Mouse (Mus musculus): ENCODE results near the gene Mettl16.

The Mettl16 gene

DNA sequence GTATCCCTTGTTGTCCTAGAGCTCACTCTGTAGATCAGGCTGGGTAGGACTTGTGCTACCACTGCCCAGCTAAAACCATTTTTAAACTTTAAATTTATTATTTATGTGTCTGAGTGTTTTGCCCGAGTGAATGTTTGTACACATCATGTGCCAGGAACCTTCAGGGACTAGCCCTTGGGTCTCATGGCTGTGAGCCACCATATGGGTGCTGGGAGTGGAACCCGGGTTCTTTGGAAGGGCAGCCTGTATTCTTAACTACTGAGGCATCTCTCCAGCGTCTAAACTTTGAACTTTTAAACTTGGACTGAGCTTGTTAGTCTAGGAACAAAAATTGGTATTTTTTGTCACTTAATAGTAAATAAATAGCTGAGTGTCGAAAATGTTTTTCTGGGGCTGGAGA is 22.2 kb downstream of the Mettl16 start:
- no peak for DNase-seq (ENCODE audit: low spot score)

DNA sequence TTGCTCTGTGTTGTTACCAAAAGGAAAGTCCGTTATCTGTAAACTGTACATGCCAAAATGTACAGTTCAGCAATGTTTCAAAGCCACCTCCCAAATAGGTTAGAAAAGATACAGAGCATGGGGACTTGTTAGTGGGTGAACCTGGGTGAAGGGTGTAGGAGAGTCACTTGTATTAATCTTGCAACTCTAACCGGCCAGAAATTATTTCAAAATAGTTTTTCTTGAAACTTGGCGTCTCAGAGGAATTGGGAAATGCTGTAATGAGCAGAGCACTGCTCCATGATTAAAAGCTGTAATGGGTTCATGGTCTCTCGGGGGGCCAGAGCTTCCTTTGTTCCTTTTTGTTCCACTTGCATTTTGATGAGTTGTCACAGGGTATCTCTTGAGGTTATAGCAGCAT is 30.0 kb downstream of the Mettl16 start:
- no peak for DNase-seq (ENCODE audit: low spot score)

DNA sequence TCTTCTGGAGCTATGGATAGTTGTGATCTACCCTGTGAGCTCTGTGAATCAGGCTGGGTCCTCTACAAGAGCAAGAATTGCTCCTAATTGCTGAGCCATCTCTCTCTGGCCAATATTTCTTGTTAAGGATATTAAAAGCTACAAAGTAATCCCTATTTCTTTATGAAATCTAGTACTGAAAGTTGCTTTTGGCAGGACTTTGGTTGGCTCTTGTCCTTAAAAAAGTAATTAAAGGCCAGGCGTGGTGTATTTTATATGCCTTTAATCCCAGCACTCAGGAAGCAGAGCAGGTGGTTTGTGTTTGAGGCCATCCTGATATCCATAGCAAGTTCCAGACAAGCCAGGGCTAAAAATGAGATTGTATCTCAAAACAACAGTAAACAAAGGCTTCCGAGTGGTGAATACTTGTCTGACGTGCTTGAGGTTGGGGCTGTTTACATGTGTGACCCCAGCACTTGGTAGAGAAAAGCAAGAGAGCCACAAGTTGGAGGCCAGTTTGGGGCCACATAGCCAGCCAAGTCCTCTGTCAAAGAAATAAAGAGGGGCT is 33.5 kb downstream of the Mettl16 start:
- no peak for DNase-seq (ENCODE audit: low spot score)

DNA sequence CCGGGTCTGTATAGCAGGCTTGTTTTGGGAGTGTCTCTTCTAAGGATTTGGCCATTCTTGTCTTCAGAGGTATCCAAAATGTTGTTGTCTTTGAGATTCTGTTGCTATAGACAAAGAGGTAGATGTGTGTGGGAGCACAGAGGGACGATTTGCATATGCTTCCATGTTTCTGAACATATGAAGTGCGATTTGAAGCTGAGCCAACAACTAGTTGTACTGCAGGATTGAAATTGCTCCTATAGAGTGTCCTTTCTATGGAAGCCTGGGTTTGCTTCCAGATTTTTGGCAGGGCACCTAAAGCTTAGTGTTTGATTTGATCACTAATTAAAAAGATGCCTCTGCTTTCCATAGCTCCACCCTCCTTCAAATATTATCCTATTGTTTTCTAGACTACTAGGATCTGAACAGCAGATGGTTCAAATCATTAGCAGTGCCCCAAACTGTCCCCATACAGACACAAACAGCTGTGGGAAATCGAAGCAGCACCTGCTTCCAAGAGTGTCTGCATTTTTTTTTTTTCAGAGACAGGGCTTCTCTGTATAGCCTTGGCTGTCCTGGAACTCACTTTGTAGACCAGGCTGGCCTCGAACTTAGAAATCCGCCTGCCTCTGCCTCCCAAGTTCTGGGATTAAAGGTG is 36.7 kb downstream of the Mettl16 start:
- no peak for DNase-seq (ENCODE audit: low spot score)

DNA sequence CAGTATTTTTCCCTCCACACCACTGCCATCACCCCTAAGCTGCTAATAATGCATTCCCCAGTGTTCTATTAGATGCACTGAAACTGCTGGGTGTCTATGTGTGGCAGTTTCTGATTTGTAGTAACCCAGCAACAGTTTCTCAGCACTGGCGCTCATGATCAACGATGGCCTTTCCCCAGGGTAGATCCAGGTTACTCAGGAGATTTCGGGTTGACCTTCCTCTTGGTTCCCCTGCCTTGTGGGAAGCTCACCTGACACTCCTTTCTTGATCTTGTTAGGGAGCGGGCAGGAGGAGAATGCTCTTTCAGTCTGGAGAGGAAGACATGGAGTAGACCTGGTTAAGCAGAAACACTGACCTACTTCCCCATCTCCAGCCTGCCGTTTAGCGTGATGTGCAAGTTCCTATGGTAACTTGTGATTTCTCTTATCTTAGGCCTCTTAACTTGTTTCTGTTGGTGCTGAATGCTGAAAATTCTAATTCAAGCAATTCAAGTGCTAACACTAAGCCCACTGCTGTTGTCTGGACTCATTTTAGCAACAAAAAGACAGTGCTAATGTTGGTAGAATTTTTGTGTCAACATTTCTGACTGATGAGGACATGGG is 37.7 kb downstream of the Mettl16 start:
- no peak for DNase-seq (ENCODE audit: low spot score)

DNA sequence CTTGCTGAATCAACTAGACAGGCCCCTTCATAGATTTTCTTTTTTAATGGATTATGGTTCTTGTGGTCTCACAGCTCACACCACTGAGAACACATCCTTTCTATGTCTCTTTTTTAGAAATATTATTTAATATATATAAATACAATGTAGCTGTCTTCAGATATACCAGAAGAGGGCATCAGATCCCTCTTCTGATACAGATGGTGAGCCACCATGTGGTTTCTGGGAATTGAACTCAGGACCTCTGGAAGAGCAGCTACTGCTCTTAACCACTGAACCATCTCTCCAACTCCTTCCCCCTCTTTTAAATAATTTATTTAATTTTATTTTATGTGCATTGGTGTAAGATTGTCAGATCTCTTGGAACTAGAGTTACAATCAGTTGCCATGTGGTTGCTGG is 39.5 kb downstream of the Mettl16 start:
- DNase-seq (ENCODE audit: low spot score) = no peak

DNA sequence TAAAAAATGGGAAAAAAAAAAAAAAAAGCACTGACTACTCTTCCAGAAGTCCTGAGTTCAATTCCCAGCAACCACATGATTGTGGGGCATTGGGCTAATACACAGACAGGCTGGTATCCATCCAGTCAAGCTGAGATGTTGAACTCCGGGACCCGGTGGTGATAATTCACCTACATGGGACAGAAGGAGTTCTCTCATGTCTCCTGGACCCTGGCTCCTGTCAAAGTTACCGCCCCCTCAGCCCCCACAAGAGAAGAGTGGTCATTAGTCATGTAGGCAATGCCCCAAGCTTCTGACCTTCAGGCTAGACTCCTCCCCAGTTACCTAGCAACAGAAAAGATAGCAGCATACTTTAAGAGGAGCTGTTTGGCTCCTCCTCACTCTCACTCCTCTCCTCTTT is 40.4 kb downstream of the Mettl16 start:
- peak; percentile 28 for DNase-seq (ENCODE audit: low spot score)

DNA sequence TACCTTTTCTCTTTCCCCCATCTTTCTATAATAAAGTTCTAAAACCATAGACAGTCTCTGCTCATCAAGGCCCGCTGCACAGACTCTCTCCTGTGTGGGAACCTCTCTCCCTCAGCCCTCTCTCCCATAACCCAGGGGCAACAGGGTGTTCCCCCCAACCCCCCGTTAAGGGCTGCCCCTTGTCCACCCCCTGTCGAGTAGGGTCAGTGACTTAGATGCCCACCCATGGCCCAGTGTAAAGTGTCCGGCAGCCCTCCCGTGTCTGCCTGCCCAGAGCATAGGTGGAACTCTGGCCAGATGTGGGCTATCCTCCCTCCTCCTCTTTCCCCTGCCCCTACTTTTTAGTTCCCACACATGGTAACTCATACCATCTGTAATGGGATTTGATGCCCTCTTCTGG is 40.9 kb downstream of the Mettl16 start:
- no peak for DNase-seq (ENCODE audit: low spot score)

DNA sequence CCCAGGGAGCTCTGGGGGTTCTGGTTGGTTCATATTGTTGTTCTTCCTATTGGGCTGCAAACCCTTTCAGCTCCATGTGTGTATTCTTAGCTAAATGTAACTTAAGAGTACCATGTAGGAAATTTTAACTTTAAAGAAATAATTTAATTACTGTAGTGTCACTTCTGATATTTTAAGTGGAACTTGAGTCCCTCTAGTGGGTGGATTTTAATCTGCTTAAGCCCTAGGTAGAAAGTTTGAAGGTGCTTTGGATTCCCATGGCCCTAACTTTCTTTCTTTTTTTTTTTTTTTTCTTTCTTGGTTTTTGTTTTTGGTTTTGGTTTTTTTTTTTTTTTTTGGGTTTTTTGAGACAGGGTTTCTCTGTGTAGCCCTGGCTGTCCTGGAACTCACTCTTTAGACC is 45.2 kb downstream of the Mettl16 start:
- no peak for DNase-seq (ENCODE audit: low spot score)

DNA sequence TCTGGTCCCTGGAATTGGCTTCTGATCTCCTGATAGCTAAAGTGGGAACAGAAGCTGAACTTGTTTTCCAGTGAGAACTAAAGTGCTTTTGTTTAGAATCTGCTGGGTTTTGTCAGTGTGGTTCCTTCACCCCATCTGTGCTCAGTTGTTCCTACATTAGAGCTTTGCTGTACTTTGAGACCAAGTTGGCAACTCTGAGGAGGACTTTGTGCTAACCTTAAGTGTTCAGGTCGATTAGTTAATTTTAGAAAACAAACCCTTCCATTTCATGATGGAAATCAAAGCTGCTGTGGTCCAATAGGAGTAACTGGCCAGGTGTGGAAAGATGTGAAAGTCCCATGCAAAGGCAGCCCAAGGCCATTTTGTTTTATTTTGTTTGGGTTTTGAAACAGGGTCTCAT is 50.3 kb downstream of the Mettl16 start:
- DNase-seq (ENCODE audit: low spot score) = no peak

DNA sequence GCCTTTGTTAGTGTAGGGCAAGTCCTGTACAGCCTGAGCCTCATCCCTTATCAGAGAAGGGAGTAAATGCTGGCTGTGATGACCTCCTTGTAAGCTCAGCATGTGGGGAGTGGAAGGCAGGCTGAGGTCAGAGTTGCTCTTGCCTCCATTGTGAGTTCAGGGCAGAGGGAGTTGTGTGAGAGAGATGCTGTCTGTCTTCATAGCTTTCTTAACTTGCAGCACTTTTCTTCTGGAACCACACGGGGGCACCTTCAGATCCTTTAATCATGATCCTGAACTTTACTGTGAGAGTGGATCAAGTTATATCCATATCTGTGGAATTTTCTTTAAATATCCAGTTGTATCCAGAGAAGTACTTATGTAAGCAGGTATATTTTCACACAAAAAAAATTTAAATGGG is 50.8 kb downstream of the Mettl16 start:
- peak; percentile 23 for DNase-seq (ENCODE audit: low spot score)

DNA sequence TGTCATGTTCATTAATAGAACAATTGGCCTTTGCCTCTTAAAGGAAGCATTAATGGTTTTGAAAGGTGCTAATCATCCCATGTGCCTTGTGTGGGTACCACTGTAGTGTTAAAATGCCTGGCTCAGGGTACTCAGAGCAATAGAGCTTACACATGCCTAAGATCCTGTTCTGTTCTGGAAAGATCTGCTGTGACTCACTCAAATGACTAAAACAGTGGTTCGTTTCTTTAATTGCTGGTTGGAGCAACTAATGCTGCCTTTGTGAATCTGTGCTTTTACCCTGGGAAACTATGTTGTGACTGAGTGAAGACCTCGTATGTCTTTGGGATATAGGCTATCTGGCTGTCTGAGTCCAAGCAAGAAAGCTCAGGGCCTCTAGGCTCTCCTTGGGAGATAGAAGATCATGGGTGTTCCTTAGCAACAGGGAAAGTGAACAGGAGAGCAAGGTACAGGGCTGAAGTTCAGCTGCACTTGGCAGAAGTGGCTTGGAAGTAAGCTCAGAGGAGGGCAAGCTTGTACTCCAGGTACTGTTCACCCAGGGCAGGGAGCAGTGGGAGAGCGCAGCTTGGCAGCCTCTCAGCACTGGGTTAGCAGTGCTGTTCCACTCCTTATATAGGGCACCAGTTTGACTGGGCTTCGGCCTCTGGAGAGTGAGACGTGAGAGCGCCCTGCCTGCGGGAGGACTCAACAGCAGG is 52.3 kb downstream of the Mettl16 start:
- no peak for DNase-seq (ENCODE audit: low spot score)

DNA sequence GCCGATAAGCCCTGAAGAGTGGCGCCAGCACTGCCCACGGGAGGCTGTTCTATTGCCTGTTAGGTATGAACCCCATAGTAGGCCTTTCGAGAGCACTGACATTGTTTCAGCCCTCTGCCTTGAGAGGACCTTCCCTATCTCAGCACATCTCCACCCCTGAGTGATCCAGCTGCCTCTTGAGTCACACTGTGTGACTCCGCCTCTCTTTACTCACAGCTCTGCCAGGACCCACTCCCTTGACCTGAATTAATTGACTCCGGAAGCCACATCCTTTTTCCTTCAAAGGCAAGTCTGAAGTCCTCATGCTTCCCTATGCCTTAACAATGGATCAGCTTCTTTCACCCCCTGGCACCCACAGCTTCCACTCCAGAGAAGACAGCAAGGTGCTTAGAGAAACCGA is 55.5 kb downstream of the Mettl16 start:
- DNase-seq (ENCODE audit: low spot score) = no peak

DNA sequence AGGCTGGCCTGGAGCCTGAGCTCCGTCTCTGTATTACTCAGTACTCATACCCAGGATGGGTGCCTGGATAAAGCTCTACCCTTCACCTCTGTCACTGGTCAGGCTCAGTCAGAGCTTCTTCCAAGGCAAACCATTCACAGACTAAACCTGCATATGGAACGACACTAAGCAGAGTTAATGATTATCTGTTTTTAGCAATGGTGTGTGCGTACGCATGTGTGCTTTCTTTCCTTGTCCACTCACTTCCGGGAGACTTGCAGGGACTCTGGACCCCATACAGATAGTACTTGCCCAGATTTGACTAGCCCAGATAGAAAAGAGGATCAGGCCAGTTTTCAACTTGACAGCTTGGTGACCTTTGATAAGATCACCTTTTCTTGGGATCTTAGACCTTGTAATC is 56.1 kb downstream of the Mettl16 start:
- DNase-seq (ENCODE audit: low spot score) = no peak

DNA sequence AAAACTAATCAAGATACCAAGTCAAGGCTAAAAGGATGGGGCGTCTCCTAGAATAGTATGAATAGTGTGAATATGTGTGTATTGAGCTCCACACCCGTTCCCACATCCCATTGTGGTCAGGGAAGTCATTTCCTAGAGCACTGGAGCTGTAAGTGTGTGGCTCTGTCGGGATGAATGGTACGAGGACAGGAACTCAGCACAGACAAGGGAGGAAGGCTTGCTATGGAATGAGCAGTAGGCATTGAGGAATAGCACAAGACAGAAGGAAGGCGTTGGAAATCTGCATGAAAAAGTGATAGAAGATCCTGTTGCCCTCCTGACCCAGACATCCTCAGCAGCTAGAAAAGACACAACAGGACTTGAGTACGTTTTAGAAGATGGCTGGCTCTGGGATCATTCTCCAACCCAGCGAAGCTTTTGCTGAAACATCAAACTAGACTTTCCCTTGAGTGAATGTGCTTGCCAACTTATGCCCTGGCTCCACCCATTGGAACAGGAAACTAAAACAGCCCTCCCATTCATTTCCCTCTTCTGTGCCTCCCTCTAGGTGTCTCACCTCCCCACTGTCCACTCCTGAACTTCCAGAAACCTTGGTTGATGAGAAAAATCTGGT is 57.3 kb downstream of the Mettl16 start:
- no peak for DNase-seq (ENCODE audit: low spot score)

DNA sequence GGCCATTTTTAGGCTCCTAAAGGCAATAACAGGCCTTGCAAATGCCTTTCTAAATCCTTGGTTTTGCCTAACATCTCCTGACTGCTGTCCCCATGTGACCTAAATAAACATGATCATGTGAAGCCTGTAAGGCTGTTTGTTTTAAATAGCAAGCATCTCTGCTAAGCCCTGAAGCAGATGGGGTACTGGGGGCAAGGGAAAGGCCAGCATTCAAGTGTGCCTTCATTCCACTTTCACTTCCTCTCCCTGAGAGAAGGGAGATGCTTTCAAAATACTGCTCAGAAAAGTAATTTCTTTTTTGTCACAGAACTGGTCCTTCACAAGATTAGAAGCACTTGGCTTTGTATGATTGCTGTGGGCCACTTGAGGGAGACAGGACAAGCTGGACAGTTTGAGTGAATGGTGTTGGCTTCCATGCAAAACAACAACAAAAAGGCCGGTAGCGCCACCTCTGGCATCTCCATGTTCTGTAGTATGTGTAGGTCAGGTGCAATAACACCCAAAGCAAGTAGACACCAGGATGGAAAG is 57.8 kb downstream of the Mettl16 start:
- no peak for DNase-seq (ENCODE audit: low spot score)

DNA sequence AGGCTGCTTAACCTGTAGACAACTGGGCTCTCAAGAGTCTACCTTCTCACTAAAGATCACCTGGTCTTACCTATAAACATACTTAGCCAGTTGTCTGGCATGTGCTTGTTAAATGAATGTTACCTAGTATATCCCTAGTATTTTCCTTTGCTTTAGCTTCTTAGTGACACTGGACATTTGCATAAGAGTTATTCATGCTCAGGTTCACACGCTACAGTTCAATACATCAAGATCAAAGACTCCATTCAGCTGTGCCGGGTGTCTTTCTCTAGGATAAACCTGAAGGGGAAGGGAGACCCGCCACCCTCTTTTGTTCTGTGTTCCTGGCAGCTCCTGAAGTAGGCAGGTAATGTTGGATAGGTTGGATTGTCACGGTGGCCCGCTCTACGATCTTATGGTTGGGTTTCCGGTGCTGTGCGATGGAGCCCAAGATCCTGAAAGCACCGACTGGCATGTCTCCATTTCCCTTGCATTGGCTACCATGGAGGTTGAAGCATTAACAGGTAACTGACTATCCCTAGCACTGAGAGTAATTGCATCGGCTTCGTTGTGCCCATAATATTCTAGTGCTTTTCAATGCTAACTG is 58.4 kb downstream of the Mettl16 start:
- DNase-seq (ENCODE audit: low spot score) = no peak

DNA sequence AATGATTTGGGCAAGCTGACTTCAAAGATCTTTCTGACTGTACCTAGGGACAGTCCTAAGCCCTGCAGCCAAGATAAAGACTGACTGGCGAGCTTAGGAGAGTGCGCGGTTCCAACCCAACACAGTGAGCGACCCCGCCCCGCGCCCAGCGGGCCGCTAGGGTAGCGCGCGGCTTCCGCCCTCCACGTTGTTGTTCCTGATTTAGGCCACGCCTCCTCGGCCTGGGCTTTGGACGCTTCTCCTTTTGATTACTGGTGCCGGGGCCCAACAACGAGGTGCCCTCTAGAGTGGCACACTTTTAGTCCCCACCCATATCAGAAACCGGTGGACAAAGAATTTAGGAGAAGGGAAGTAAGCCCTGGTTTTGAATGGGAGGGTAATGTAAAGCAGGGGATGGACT is 59.2 kb downstream of the Mettl16 start:
- peak; percentile 92 for DNase-seq (ENCODE audit: low spot score)

DNA sequence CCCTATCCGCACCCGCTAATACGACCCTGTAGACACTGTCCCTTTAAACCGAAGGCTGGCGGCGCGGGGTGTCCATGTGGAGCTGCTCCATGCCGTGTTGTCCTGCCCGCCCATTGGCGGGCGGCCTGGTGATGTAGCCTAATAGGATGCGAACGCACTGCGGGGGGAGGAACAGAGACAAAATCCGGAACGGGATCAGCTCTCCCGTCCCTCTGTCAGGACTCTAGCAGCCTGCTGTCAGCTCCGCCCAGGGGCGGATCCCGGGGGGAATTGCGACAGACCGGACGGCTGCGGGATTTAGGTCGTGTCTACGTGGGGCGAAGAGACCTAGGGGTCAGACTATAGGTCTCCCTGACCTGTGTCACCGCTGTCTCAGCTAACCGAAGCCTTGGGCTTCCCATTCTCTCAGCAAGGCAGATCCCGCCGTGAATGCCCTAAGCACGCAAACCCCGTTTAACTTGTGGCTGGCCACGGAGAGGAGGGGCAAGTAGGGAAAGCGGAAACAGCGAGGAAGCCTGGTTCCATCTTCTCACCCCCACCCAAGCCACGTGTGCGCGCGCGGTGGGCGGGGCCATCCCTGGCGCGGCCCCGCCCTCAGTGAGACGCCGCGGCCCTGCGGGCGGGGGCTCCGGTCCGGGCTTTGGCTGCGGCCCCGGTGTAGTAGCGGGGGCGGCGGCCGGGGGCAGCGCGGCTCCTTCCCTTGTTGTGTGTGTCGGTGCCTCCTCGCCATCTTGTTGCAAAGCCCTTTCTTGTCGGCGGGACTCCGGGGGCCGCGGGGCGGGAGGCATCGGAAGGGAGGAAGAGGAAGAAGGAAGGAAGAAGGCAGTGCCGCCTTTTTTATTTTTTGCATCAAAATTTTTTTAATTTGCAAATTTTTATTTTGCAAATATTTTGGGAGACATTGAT is 59.9 kb downstream of the Mettl16 start, which contains the start of gene Mnt:
Gene Mnt (plus strand): TSS at position 665 of the 906 bp plus-strand sequence.
- peak; percentile 97 for DNase-seq (ENCODE audit: low spot score)

DNA sequence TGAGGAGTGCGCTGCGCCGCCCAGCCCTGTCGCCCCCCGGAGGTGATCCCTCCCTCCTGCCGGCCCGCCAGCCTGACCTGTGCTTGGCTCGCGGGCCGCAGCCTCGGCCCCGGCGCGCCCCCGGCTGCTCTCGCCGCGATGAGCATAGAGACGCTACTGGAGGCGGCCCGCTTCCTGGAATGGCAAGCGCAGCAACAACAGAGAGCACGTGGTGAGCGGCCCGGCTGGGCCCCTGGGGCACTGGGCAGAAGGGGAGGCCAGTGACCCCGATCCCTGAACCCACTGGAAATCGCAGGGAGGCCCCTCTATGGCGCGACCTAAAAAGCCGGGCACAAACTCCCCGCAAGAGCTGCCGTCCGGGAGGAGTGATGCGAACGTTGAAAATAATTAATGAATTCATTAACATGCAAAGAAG is 60.6 kb downstream of the Mettl16 start:
- DNase-seq (ENCODE audit: low spot score) = peak; percentile 75
